Mouse (Mus musculus): Measurements from ENCODE around the gene Ythdf1. TPM values are rescaled to one million over a fixed set of nuclear protein-coding genes. Genes with fewer than 3 reads are reported as not detected.

Ythdf1 gene
- polyA plus RNA-seq, 1 experiment from 2014 or later, result 24.2 TPM

DNA sequence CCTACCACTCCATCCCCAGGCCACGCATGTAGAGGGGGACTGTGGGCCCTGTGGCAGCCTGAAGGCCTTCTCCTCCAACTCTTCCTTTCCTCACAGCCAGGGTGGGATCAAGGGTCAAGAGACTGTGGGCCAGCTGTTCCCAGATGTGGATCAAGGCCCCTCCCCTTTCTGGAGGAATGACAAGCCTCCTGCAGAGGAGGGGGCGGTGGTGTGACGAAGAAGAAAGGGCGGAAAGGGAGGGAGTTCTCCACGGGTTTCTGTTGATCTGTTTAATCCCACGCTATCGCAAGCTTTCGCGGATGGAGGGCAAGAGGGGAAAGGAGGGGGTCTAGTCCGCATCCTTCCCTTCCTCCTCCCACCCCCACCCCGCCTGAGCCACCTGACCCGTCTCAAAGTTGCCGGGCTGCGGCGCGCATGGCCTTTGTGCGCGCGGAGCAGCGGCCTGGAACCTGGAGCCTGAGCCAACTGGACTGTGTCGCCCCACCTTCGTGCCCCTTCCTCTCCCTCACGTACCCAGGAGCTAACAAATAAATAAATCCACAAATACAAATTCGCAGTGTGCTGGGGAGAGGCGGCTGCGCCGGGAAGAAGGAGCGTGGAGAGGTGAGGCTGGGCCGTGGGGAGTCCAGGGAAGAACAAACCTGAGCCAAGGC is 30.2 kb downstream of the Ythdf1 start:
- H3K4me2 ChIP-seq (replicated peaks; ENCODE audit: low read depth), result no peak overlapping the region
- no peaks in the 10 kb centered on the region for H3K9me3 ChIP-seq (ENCODE audit: control insufficient read depth)
- peaks cover 74% of the 10 kb centered on the region for H3K27me3 ChIP-seq (replicated peaks; ENCODE audit: control insufficient read depth, insufficient read depth, low read length)
- ATAC-seq, result no peak
- H3K4me1 ChIP-seq (replicated peaks; ENCODE audit: control insufficient read depth, insufficient read depth, low read length), result 0 out of 2 replicates have a peak, but pooled peaks cover 3% of the 10 kb centered on the region
- H3K4me3 ChIP-seq (ENCODE audit: low read depth, low read length), result no peak overlapping the region
- no peaks in the 10 kb centered on the region for H3K36me3 ChIP-seq (ENCODE audit: control insufficient read depth, insufficient read depth)
- H3K27ac ChIP-seq (ENCODE audit: low read depth, low read length), result no peak overlapping the region
- 1% methylated on average over 28 of the region's 29 CpGs for whole genome bisulfite sequencing
- H3K9ac ChIP-seq (ENCODE audit: low read depth, low read length), result no peak overlapping the region
- TF ChIP-seq CTCF (IDR thresholded peaks at IDR 0.05; ENCODE audit: low read depth), result no peak

DNA sequence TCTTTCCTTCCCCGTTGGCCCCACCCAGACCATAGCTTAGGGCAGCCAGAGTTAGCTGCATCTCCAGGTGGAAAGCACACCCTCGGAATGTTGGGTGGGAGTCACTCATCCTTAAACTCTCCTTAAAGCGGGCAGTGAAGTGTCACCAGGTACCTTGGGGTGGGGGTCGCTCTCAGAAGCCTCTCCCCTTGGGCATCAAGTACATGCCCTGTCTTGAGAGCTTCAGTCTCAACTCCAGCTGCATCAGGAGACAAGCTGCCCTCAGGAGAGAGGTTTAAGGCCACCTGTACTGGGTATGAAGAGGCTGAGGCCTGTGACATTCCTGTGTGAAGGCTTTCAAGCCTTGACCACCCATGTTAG is 30.8 kb downstream of the Ythdf1 start:
- H3K4me1 ChIP-seq (replicated peaks; ENCODE audit: control insufficient read depth, insufficient read depth, low read length), result 0 out of 2 replicates have a peak, but pooled peaks cover 3% of the 10 kb centered on the region
- no peak for TF ChIP-seq CTCF (IDR thresholded peaks at IDR 0.05; ENCODE audit: low read depth)
- 19% methylated on average over 4 of the region's 4 CpGs for WGBS
- ATAC-seq, result no peak
- no peaks in the 10 kb centered on the region for H3K36me3 ChIP-seq (ENCODE audit: control insufficient read depth, insufficient read depth)
- H3K9ac ChIP-seq (ENCODE audit: low read depth, low read length), result no peak overlapping the region
- no peak overlapping the region for H3K4me2 ChIP-seq (replicated peaks; ENCODE audit: low read depth)
- H3K9me3 ChIP-seq (ENCODE audit: control insufficient read depth), result no peaks in the 10 kb centered on the region
- peaks cover 68% of the 10 kb centered on the region for H3K27me3 ChIP-seq (replicated peaks; ENCODE audit: control insufficient read depth, insufficient read depth, low read length)
- H3K4me3 ChIP-seq (ENCODE audit: low read depth, low read length), result no peak overlapping the region
- H3K27ac ChIP-seq (ENCODE audit: low read depth, low read length), result no peak overlapping the region

DNA sequence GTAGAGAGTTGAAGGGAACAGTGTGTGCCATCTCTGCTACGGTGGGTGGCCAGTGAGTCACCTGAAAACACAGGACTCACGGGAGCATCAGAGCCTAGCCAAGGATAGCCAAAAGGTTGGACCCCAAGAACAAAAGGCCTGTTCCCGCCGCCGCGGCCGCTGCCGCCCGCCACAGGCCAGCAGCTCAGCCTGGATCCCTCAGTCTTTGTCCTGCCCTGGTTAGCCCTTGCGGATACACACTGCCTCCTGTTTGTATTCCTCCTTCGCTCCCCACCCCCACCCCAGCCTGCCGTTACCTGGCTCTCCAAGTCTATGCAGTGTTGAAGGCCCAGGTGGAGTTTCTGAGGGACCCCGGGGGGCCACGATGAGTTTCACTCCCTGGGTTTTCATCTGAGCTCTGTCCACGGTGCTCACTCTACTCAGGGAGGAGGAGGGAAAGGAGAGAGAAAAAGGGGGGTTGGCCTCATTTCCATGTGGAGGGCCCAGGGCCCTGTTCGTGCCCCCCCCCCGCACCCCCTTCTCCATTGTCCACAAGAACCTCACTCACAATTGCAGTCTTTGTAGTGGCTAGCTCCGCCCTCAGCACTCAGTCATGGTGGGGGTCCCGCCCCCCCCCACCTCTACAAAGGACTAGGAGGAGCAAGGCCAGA is 31.4 kb downstream of the Ythdf1 start:
- WGBS, result 13% methylated on average over 19 of the region's 19 CpGs
- TF ChIP-seq CTCF (IDR thresholded peaks at IDR 0.05; ENCODE audit: low read depth), result no peak
- no peak overlapping the region for H3K4me3 ChIP-seq (ENCODE audit: low read depth, low read length)
- H3K4me1 ChIP-seq (replicated peaks; ENCODE audit: control insufficient read depth, insufficient read depth, low read length), result 0 out of 2 replicates have a peak, but pooled peaks cover 3% of the 10 kb centered on the region
- H3K9me3 ChIP-seq (ENCODE audit: control insufficient read depth), result no peaks in the 10 kb centered on the region
- no peak overlapping the region for H3K4me2 ChIP-seq (replicated peaks; ENCODE audit: low read depth)
- no peak overlapping the region for H3K27ac ChIP-seq (ENCODE audit: low read depth, low read length)
- no peak overlapping the region for H3K9ac ChIP-seq (ENCODE audit: low read depth, low read length)
- no peaks in the 10 kb centered on the region for H3K36me3 ChIP-seq (ENCODE audit: control insufficient read depth, insufficient read depth)
- peaks cover 63% of the 10 kb centered on the region for H3K27me3 ChIP-seq (replicated peaks; ENCODE audit: control insufficient read depth, insufficient read depth, low read length)
- no peak for ATAC-seq

DNA sequence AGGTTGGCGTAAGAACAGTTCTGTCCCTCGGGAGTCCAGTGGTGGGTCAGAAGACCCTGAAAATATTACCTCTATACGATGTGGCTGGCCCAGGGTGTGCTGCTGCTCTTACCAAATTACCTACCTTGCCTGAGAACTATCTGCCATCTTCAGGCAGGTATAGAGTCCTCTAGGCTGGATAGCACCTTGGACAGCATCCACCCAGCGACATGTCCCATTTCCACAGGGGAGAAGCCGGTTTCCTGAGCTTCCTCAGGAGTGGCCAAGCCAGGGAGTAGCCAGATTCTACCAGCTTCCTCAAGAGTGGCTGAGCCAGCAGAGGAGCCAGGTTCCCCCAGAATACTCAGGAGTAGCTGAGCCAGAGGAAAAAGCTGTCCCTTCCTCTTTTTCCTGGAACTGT is 35.5 kb downstream of the Ythdf1 start:
- H3K27ac ChIP-seq (ENCODE audit: low read depth, low read length), result no peak overlapping the region
- no peak overlapping the region for H3K9ac ChIP-seq (ENCODE audit: low read depth, low read length)
- H3K4me2 ChIP-seq (replicated peaks; ENCODE audit: low read depth), result no peak overlapping the region
- TF ChIP-seq CTCF (IDR thresholded peaks at IDR 0.05; ENCODE audit: low read depth), result no peak
- H3K4me1 ChIP-seq (replicated peaks; ENCODE audit: control insufficient read depth, insufficient read depth, low read length), result no peaks in the 10 kb centered on the region
- no peak overlapping the region for H3K4me3 ChIP-seq (ENCODE audit: low read depth, low read length)
- WGBS, result 54% methylated on average over 5 of the region's 5 CpGs
- H3K9me3 ChIP-seq (ENCODE audit: control insufficient read depth), result no peaks in the 10 kb centered on the region
- no peak for ATAC-seq
- H3K27me3 ChIP-seq (replicated peaks; ENCODE audit: control insufficient read depth, insufficient read depth, low read length), result peaks cover 22% of the 10 kb centered on the region
- H3K36me3 ChIP-seq (ENCODE audit: control insufficient read depth, insufficient read depth), result no peaks in the 10 kb centered on the region

DNA sequence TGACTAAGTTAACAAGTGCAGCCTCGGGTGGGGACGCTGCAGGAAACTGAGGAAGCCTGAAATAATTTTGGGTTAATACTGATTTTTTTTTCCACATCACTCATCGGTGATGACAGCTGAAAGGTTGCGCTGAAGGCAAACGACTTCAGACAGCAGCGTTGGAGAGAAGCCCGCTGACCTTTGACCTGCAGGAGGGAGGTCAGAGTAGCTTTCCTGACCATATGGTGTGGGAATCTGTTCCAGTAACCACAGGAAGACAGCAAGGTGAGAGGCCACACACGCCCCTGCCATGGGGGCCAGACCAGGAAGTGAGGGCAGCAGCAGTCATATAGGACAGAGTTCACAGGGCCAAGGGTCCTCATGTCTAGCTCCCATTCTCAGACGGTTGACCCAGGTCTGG is 39.5 kb downstream of the Ythdf1 start:
- no peak for TF ChIP-seq CTCF (IDR thresholded peaks at IDR 0.05; ENCODE audit: low read depth)
- Histone ChIP-seq H3K9me3 (ENCODE audit: control insufficient read depth) (no peaks in the 10 kb centered on the region), H3K4me3 (ENCODE audit: low read depth, low read length) (no peak overlapping the region), H3K27ac (ENCODE audit: low read depth, low read length) (no peak overlapping the region), H3K9ac (ENCODE audit: low read depth, low read length) (no peak overlapping the region), H3K4me2 (replicated peaks; ENCODE audit: low read depth) (no peak overlapping the region), H3K27me3 (replicated peaks; ENCODE audit: control insufficient read depth, insufficient read depth, low read length) (no peaks in the 10 kb centered on the region), H3K4me1 (replicated peaks; ENCODE audit: control insufficient read depth, insufficient read depth, low read length) (no peaks in the 10 kb centered on the region), H3K36me3 (ENCODE audit: control insufficient read depth, insufficient read depth) (no peaks in the 10 kb centered on the region)
- WGBS, result 50% methylated on average over 9 of the region's 9 CpGs
- ATAC-seq, result no peak

DNA sequence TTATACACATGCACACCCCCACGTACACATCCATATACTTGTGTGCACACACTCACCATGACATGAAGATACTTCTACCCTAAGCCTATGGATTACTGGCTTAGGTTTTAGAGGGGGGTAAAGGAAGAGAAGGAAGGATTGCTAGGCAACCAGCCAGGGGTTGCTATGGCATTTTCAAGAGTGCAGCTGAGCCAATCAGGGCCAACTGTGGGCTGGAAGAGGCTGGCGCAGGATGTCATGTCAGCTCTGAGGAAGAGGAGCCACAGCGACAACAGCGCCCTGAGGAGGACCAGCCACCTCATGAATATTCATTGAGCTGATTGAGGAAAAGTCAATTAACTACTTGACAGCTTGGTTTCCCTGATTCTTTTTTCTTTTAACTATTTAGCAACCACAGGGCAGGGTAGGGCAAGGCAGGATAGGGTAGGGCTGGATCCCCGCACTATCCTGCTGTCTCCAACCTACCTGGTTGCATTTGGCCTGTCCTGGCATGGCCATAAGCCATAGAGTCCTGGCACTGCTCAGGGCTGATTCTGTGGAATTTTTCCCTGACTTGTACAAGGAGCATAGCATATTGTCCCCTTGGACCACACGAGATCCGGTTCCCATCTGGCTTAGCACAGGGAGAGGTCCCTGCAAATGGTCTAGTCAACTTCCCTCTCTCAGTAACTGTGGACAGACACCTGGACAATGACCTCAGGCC is 41.2 kb downstream of the Ythdf1 start:
- H3K4me2 ChIP-seq (replicated peaks; ENCODE audit: low read depth), result no peak overlapping the region
- no peaks in the 10 kb centered on the region for H3K36me3 ChIP-seq (ENCODE audit: control insufficient read depth, insufficient read depth)
- no peak overlapping the region for H3K27ac ChIP-seq (ENCODE audit: low read depth, low read length)
- H3K9me3 ChIP-seq (ENCODE audit: control insufficient read depth), result no peaks in the 10 kb centered on the region
- no peak overlapping the region for H3K9ac ChIP-seq (ENCODE audit: low read depth, low read length)
- H3K4me1 ChIP-seq (replicated peaks; ENCODE audit: control insufficient read depth, insufficient read depth, low read length), result no peaks in the 10 kb centered on the region
- H3K27me3 ChIP-seq (replicated peaks; ENCODE audit: control insufficient read depth, insufficient read depth, low read length), result no peaks in the 10 kb centered on the region
- 51% methylated on average over 7 of the region's 7 CpGs for WGBS
- no peak for ATAC-seq
- no peak for TF ChIP-seq CTCF (IDR thresholded peaks at IDR 0.05; ENCODE audit: low read depth)
- H3K4me3 ChIP-seq (ENCODE audit: low read depth, low read length), result no peak overlapping the region

All from intestine, postnatal 0 days (tissue).